ENCODE assay signal across 14 mouse cellular contexts in the genomic region with DNA sequence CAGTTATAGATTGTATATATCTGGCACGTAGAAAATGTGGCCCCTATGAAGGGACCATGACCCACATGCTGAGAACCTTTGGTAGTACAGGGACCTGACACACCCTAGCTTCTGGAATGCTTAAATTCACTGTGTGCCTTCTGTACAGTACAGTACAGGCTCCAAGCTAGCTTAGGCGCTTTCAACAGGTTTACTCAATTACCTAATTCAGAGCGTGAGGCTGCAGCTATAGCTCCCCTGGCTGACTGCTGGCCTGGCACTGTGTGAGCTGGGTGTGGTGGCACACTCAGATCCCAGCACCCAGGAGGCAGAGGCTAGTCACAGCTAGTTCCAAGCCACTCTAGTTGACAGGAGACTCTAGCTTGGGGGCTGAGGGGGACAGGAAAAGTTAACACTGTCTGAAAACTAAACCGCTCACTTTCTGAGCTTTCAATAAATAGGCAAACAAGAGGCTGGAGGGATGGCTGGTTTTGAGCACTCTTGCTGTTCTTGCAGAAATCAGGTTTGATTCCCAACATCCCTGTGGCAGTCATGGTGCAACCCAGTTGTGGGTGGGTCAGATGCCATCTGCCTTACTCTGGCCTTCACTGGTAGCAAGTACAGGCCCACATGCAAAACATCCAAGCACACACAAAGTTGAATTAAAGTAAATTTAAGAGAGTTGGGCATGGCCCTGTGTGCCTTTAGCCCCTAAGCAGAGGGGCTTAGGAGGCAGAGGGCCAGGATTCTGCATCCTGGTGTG. TPM values are rescaled to one million over a fixed set of nuclear protein-coding genes. Genes with fewer than 3 reads are reported as not detected.
A peak's percentile ranks its signal among the peaks of the same experiment; 100 is the strongest.
DNase-seq lines count a peak whose midpoint lies in the region; ATAC-seq lines count a peak whose summit lies in the region.
"Had no signal": no experiment of that assay in that cellular context is flagged by ENCODE, and none has a peak within 500 bp of the region (broad histone marks: within the 10 kb centered on the region; RNA-seq: fewer than 3 reads in every experiment).

No protein-coding gene starts in this region.

- H3K4me2 ChIP-seq in forebrain, embryonic 13.5 days = no peak overlapping the region
- no peak overlapping the region for H3K4me2 ChIP-seq in forebrain, embryonic 11.5 days (ENCODE audit: low read depth, low read length, severe bottlenecking)
- H3K4me2 ChIP-seq in stomach, embryonic 15.5 days = no peak overlapping the region

- 82% methylated on average over 4 of the region's 4 CpGs for WGBS in forebrain, embryonic 13.5 days
- 74% methylated on average over 4 of the region's 4 CpGs for WGBS in forebrain, embryonic 11.5 days
- 62% methylated on average over 4 of the region's 4 CpGs for WGBS in stomach, embryonic 15.5 days

- no peak for DNase-seq in forebrain, embryonic 11.5 days (ENCODE audit: low spot score)
- peak; percentile 57 for DNase-seq in fat pad, adult 2 months (ENCODE audit: extremely low read depth, low read depth, low spot score)
- DNase-seq: cerebellum, adult 9-11 months; heart, adult 2 months; heart, postnatal 14 days; right cerebral cortex, adult 18-20 months had no signal

- H3K9me3 ChIP-seq in forebrain, embryonic 13.5 days (replicated peaks) = no peaks in the 10 kb centered on the region
- H3K9me3 ChIP-seq in forebrain, embryonic 11.5 days (ENCODE audit: control insufficient read depth, low read length) = no peaks in the 10 kb centered on the region
- H3K9me3 ChIP-seq in megakaryocyte, embryonic 14.5 days = no peaks in the 10 kb centered on the region
- H3K9me3 ChIP-seq in stomach, embryonic 15.5 days = no peaks in the 10 kb centered on the region
- H3K9me3 ChIP-seq: midbrain, embryonic 10.5 days had no signal

- H3K27me3 ChIP-seq in forebrain, embryonic 13.5 days = no peaks in the 10 kb centered on the region
- no peaks in the 10 kb centered on the region for H3K27me3 ChIP-seq in forebrain, embryonic 11.5 days (ENCODE audit: control insufficient read depth, insufficient read depth, low read length)
- no peaks in the 10 kb centered on the region for H3K27me3 ChIP-seq in megakaryocyte, embryonic 14.5 days (replicated peaks)
- no peaks in the 10 kb centered on the region for H3K27me3 ChIP-seq in stomach, embryonic 15.5 days (replicated peaks)

- peaks cover 80% of the 10 kb centered on the region for H3K36me3 ChIP-seq in forebrain, embryonic 13.5 days (ENCODE audit: poor library complexity, severe bottlenecking)
- H3K36me3 ChIP-seq in forebrain, embryonic 11.5 days (ENCODE audit: control insufficient read depth, insufficient read depth, low read length) = peaks cover 9% of the 10 kb centered on the region
- H3K36me3 ChIP-seq in megakaryocyte, embryonic 14.5 days (replicated peaks; ENCODE audit: low read length) = peaks cover 83% of the 10 kb centered on the region
- peaks cover 52% of the 10 kb centered on the region for H3K36me3 ChIP-seq in stomach, embryonic 15.5 days

- 0 out of 2 replicates have a peak overlapping the region, but pooled peaks have one; percentile 4 for H3K9ac ChIP-seq in forebrain, embryonic 13.5 days
- H3K9ac ChIP-seq in forebrain, embryonic 11.5 days (ENCODE audit: low read length) = no peak overlapping the region
- no peak overlapping the region for H3K9ac ChIP-seq in stomach, embryonic 15.5 days

- peaks cover 29% of the 10 kb centered on the region for H3K4me1 ChIP-seq in forebrain, embryonic 13.5 days
- peaks cover 11% of the 10 kb centered on the region; the same call in 1 of the 2 replicates for H3K4me1 ChIP-seq in forebrain, embryonic 11.5 days (replicated peaks; ENCODE audit: control insufficient read depth, insufficient read depth, low read length)
- H3K4me1 ChIP-seq in megakaryocyte, embryonic 14.5 days = peaks cover 73% of the 10 kb centered on the region
- H3K4me1 ChIP-seq in stomach, embryonic 15.5 days = peaks cover 21% of the 10 kb centered on the region

- ATAC-seq in forebrain, embryonic 13.5 days = no peak
- ATAC-seq in forebrain, embryonic 11.5 days (replicated peaks; ENCODE audit: low FRiP score) = no peak
- no peak for ATAC-seq in megakaryocyte, adult 5-6 weeks (ENCODE audit: poor library complexity, severe bottlenecking)
- ATAC-seq in stomach, embryonic 15.5 days (ENCODE audit: insufficient read depth, low FRiP score, low read depth) = peak; percentile 37
- ATAC-seq in monocyte, adult 5-6 weeks (replicated peaks; ENCODE audit: insufficient number of reproducible peaks, low FRiP score, low TSS enrichment, poor library complexity, severe bottlenecking) = no peak
- no peak for ATAC-seq in activated CD4-positive, CD25-positive, alpha-beta regulatory T cell, adult 4 months
- ATAC-seq: hindbrain, postnatal 0 days had no signal

- H3K27ac ChIP-seq in forebrain, embryonic 13.5 days = no peak overlapping the region
- no peak overlapping the region for H3K27ac ChIP-seq in forebrain, embryonic 11.5 days (ENCODE audit: low read depth, low read length)
- H3K27ac ChIP-seq in stomach, embryonic 15.5 days = no peak overlapping the region
- H3K27ac ChIP-seq: heart, adult 2 months; hindbrain, postnatal 0 days; midbrain, embryonic 10.5 days had no signal

- no peak overlapping the region for H3K4me3 ChIP-seq in forebrain, embryonic 13.5 days
- no peak overlapping the region for H3K4me3 ChIP-seq in forebrain, embryonic 11.5 days (ENCODE audit: low read depth, low read length)
- H3K4me3 ChIP-seq in megakaryocyte, embryonic 14.5 days (replicated peaks) = peak overlapping the region; percentile 53
- no peak overlapping the region for H3K4me3 ChIP-seq in stomach, embryonic 15.5 days (replicated peaks)
- H3K4me3 ChIP-seq: heart, adult 2 months; midbrain, embryonic 10.5 days had no signal

RNA-seq across cellular contexts. Expression of a gene that starts 4.8 kb away (rescaled TPM):
- 383 and 388 TPM in 2 replicates for polyA plus RNA-seq in forebrain, embryonic 13.5 days (2015; fragmentation: Nextera tagmentation; extraction: Ambion mirVana)
- polyA plus RNA-seq in forebrain, embryonic 11.5 days (2014; fragmentation: Nextera tagmentation; extraction: Ambion mirVana) = 388 and 392 TPM in 2 replicates
- polyA plus RNA-seq in megakaryocyte, embryonic 14.5 days (2012; ENCODE audit: insufficient read depth, low replicate concordance) = 414 and 1,524 TPM in 2 replicates
- total RNA-seq in megakaryocyte, adult 5-6 weeks (2015) = 1,014 and 1,023 TPM in 2 replicates
- total RNA-seq in megakaryocyte, adult 5-6 weeks (2017) = 540 and 557 TPM in 2 replicates
- 336 and 456 TPM in 2 replicates for polyA plus RNA-seq in stomach, embryonic 15.5 days (2015; fragmentation: Nextera tagmentation; extraction: Ambion mirVana)
- 392 to 636 TPM (median 589 TPM) in 3 replicates for total RNA-seq in monocyte, adult 5-6 weeks (2017)
- 1,000 to 10,000 TPM; 1,145 to 1,405 TPM for polyA plus RNA-seq in activated CD4-positive, CD25-positive, alpha-beta regulatory T cell, adult 4 months (2017; shearing (Covaris generic))

RNA-seq across cellular contexts. Expression of a gene that starts 26.9 kb away (rescaled TPM):
- polyA plus RNA-seq in forebrain, embryonic 13.5 days (2015; fragmentation: Nextera tagmentation; extraction: Ambion mirVana) = 29.1 and 30.9 TPM in 2 replicates
- 41.0 and 43.9 TPM in 2 replicates for polyA plus RNA-seq in forebrain, embryonic 11.5 days (2014; fragmentation: Nextera tagmentation; extraction: Ambion mirVana)
- polyA plus RNA-seq in megakaryocyte, embryonic 14.5 days (2012; ENCODE audit: insufficient read depth, low replicate concordance) = 3.7 and 4.5 TPM in 2 replicates
- total RNA-seq in megakaryocyte, adult 5-6 weeks (2015) = 61.0 and 62.7 TPM in 2 replicates
- total RNA-seq in megakaryocyte, adult 5-6 weeks (2017) = 63.0 and 68.6 TPM in 2 replicates
- polyA plus RNA-seq in stomach, embryonic 15.5 days (2015; fragmentation: Nextera tagmentation; extraction: Ambion mirVana) = 36.4 and 37.9 TPM in 2 replicates
- total RNA-seq in monocyte, adult 5-6 weeks (2017) = 58.0 to 71.9 TPM (median 68.5 TPM) in 3 replicates
- 10 to 100 TPM; 50.0 to 57.9 TPM for polyA plus RNA-seq in activated CD4-positive, CD25-positive, alpha-beta regulatory T cell, adult 4 months (2017; shearing (Covaris generic))
